30 mouse cellular contexts compared by ENCODE assay signal in the genomic region with DNA sequence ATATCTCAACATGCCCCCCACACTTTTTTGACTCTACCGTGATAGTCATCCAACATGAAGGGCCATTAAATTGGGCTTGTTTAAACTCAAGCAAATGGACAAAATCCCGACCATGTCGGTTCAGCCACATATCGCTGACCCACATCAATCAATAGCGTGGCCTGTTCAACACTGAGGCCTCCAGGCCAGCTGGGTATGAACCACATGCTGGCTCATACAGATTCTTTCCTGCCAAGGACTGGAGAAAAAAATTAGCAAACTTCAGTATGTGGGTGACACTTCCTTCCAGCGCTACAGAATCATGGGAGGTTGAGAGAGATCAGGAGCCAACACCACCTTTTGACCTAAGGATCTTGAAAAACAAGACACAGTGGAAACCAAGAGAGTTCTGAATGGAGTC.
DNase-seq lines count a peak whose midpoint lies in the region; ATAC-seq and TF ChIP-seq lines count a peak whose summit lies in the region.
"Had no signal": no experiment of that assay in that cellular context is flagged by ENCODE, and none has a peak within 500 bp of the region (broad histone marks: within the 10 kb centered on the region; RNA-seq: fewer than 3 reads in every experiment).

No protein-coding gene starts in this region.

- 35% methylated on average over 6 of the region's 6 CpGs for WGBS in lung, embryonic 14.5 days
- WGBS in lung, adult 2 months = 59% methylated on average over 6 of the region's 6 CpGs
- 34% methylated on average over 6 of the region's 6 CpGs for WGBS in lung, postnatal 0 days
- WGBS in embryonic facial prominence, embryonic 10.5 days = 88% methylated on average over 6 of the region's 6 CpGs

- 0 out of 2 replicates have a peak, but pooled peaks have one; percentile 4 for ATAC-seq in frontal cortex, adult (ENCODE audit: low TSS enrichment)
- peak; percentile 13; the same call in 1 of the 2 replicates for ATAC-seq in lung, embryonic 14.5 days (ENCODE audit: insufficient read depth)
- peak; percentile 30; the same call in 1 of the 2 replicates for ATAC-seq in lung, postnatal 0 days
- ATAC-seq: activated CD4-positive, CD25-positive, alpha-beta regulatory T cell, adult 4 months; CD4-positive, CD25-positive, alpha-beta regulatory T cell, adult 4 months; forebrain, embryonic 15.5 days; hindbrain, postnatal 0 days; inflammation-experienced regulatory T-cells, adult 6 months had no signal

- no peak overlapping the region for H3K4me3 ChIP-seq in lung, embryonic 14.5 days (ENCODE audit: low read depth, low read length)
- H3K4me3 ChIP-seq in lung, adult 2 months (replicated peaks; ENCODE audit: extremely low read depth, low read depth, low read length) = no peak overlapping the region
- H3K4me3 ChIP-seq in lung, postnatal 0 days (ENCODE audit: low read depth, low read length) = no peak overlapping the region
- H3K4me3 ChIP-seq in embryonic facial prominence, embryonic 10.5 days = no peak overlapping the region
- H3K4me3 ChIP-seq: embryonic facial prominence, embryonic 12.5 days; embryonic facial prominence, embryonic 15.5 days; forebrain, embryonic 12.5 days; forebrain, embryonic 15.5 days; gastrocnemius, adult 2 months; heart, embryonic 12.5 days; heart, embryonic 15.5 days had no signal

- no peaks in the 10 kb centered on the region for H3K27me3 ChIP-seq in lung, embryonic 14.5 days (ENCODE audit: insufficient read depth, low read length)
- no peaks in the 10 kb centered on the region for H3K27me3 ChIP-seq in lung, postnatal 0 days (replicated peaks; ENCODE audit: insufficient read depth, low read length)
- no peaks in the 10 kb centered on the region for H3K27me3 ChIP-seq in embryonic facial prominence, embryonic 10.5 days (replicated peaks; ENCODE audit: low read depth, poor library complexity, severe bottlenecking)
- H3K27me3 ChIP-seq: embryonic facial prominence, embryonic 12.5 days; embryonic facial prominence, embryonic 15.5 days; forebrain, embryonic 12.5 days; forebrain, embryonic 15.5 days; heart, embryonic 12.5 days; heart, embryonic 15.5 days had no signal

- no peak for TF ChIP-seq POLR2A in lung, adult 2 months (IDR thresholded peaks at IDR 0.05; ENCODE audit: borderline replicate concordance, extremely low read depth, low read depth, low read length)

- no peak overlapping the region for H3K9ac ChIP-seq in lung, embryonic 14.5 days
- H3K9ac ChIP-seq in lung, postnatal 0 days (replicated peaks; ENCODE audit: low read depth) = no peak overlapping the region
- H3K9ac ChIP-seq: embryonic facial prominence, embryonic 12.5 days; embryonic facial prominence, embryonic 15.5 days; forebrain, embryonic 12.5 days; forebrain, embryonic 15.5 days; heart, embryonic 12.5 days; heart, embryonic 15.5 days; hindbrain, embryonic 14.5 days had no signal

- H3K36me3 ChIP-seq in lung, embryonic 14.5 days (ENCODE audit: insufficient read depth) = no peaks in the 10 kb centered on the region
- H3K36me3 ChIP-seq in lung, postnatal 0 days (ENCODE audit: insufficient read depth, low read length) = no peaks in the 10 kb centered on the region
- 0 out of 2 replicates have a peak, but pooled peaks cover 10% of the 10 kb centered on the region for H3K36me3 ChIP-seq in embryonic facial prominence, embryonic 10.5 days (replicated peaks)
- H3K36me3 ChIP-seq: embryonic facial prominence, embryonic 12.5 days; embryonic facial prominence, embryonic 15.5 days; forebrain, embryonic 12.5 days; forebrain, embryonic 15.5 days; heart, embryonic 12.5 days; heart, embryonic 15.5 days had no signal

- H3K27ac ChIP-seq in lung, embryonic 14.5 days (ENCODE audit: low read depth) = no peak overlapping the region
- H3K27ac ChIP-seq in lung, postnatal 0 days (ENCODE audit: low read length) = no peak overlapping the region
- H3K27ac ChIP-seq in embryonic facial prominence, embryonic 10.5 days (replicated peaks) = no peak overlapping the region
- H3K27ac ChIP-seq: embryonic facial prominence, embryonic 12.5 days; embryonic facial prominence, embryonic 15.5 days; forebrain, embryonic 12.5 days; forebrain, embryonic 15.5 days; gastrocnemius, adult 2 months; heart, embryonic 15.5 days; hindbrain, embryonic 14.5 days; hindbrain, postnatal 0 days had no signal

- no peaks in the 10 kb centered on the region for H3K9me3 ChIP-seq in lung, embryonic 14.5 days (ENCODE audit: low read depth, low read length)
- H3K9me3 ChIP-seq in lung, postnatal 0 days (ENCODE audit: low read length) = no peaks in the 10 kb centered on the region
- H3K9me3 ChIP-seq in embryonic facial prominence, embryonic 10.5 days = no peaks in the 10 kb centered on the region
- H3K9me3 ChIP-seq: embryonic facial prominence, embryonic 12.5 days; embryonic facial prominence, embryonic 15.5 days; forebrain, embryonic 12.5 days; forebrain, embryonic 15.5 days; heart, embryonic 12.5 days; heart, embryonic 15.5 days had no signal

- H3K4me1 ChIP-seq in lung, embryonic 14.5 days (ENCODE audit: insufficient read depth) = peaks cover 13% of the 10 kb centered on the region
- H3K4me1 ChIP-seq in lung, adult 2 months (ENCODE audit: control insufficient read depth, insufficient read depth, low read length) = peaks cover 15% of the 10 kb centered on the region
- H3K4me1 ChIP-seq in lung, postnatal 0 days (ENCODE audit: insufficient read depth, low read depth, low read length) = peaks cover 24% of the 10 kb centered on the region
- peaks cover 30% of the 10 kb centered on the region for H3K4me1 ChIP-seq in embryonic facial prominence, embryonic 10.5 days

- TF ChIP-seq CTCF in lung, embryonic 14.5 days (IDR thresholded peaks at IDR 0.05; ENCODE audit: low read depth) = no peak
- no peak for TF ChIP-seq CTCF in lung, adult 2 months (IDR thresholded peaks at IDR 0.05; ENCODE audit: insufficient read depth, low read length)
- no peak for TF ChIP-seq CTCF in lung, postnatal 0 days (IDR thresholded peaks at IDR 0.05)

- TF ChIP-seq EP300 in lung, postnatal 0 days (IDR thresholded peaks at IDR 0.05) = no peak

- DNase-seq in frontal cortex, postnatal 10 days (ENCODE audit: low spot score in 2 of 2) = no peak
- peak; percentile 56 for DNase-seq in lung, embryonic 14.5 days
- DNase-seq in lung, adult 2 months = no peak
- DNase-seq in lung, postnatal 0 days (ENCODE audit: low spot score) = peak; percentile 39
- no peak for DNase-seq in lung, postnatal 4 days
- peak; percentile 67 for DNase-seq in fibroblast of lung, adult 2 months (ENCODE audit: low read depth)
- DNase-seq in embryonic facial prominence, embryonic 10.5 days (ENCODE audit: low spot score) = no peak
- DNase-seq: adrenal gland, postnatal 10 days; cerebellum, adult 11 months; cerebellum, adult 2 months; cerebellum, adult 9-11 months; cerebellum, postnatal 25 days; embryo, embryonic 11 days; gastrocnemius, adult 2 months; gastrocnemius, postnatal 14 days; heart, adult 18-20 months; heart, postnatal 10 days; heart, postnatal 36 days had no signal

- no peak overlapping the region for H3K4me2 ChIP-seq in lung, embryonic 14.5 days
- no peak overlapping the region for H3K4me2 ChIP-seq in lung, postnatal 0 days (replicated peaks; ENCODE audit: low read depth, low read length)
- H3K4me2 ChIP-seq: embryonic facial prominence, embryonic 12.5 days; embryonic facial prominence, embryonic 15.5 days; forebrain, embryonic 12.5 days; forebrain, embryonic 15.5 days; heart, embryonic 12.5 days; heart, embryonic 15.5 days; hindbrain, embryonic 14.5 days had no signal

Comparison
In these comparisons a context has a peak if more than half of its experiments do, and no peak if none do; other contexts are left out.
1. DNase-seq: peak in lung, embryonic 14.5 days (single experiment), lung, postnatal 0 days (single experiment) and fibroblast of lung, adult 2 months (single experiment); none in frontal cortex, postnatal 10 days (0 of 2), lung, adult 2 months (single experiment), lung, postnatal 4 days (0 of 2) and embryonic facial prominence, embryonic 10.5 days (single experiment).
2. Peak in every context shown above with its lines, with median percentiles within 50 percentile points of each other: ATAC-seq.